Mouse (Mus musculus): ENCODE results near the gene Mgat4a.

GRCm38 (mm10) chr1:37429366-37430296 lies 111.2 kb downstream of the Mgat4a start, which contains the start of the genes Coa5 and Unc50:
- TF ChIP-seq SIN3A (IDR thresholded peaks at IDR 0.05; ENCODE audit: low read length) (peak; percentile 99), RCOR1 (conservative IDR thresholded peaks at IDR 0.05; ENCODE audit: low read depth, low read length) (no peak), HCFC1 (IDR thresholded peaks at IDR 0.05; ENCODE audit: low read depth, low read length) (peak; percentile 96)
